Mouse (Mus musculus): ENCODE data around the gene Foxd2. TPM values are rescaled to one million over a fixed set of nuclear protein-coding genes. Genes with fewer than 3 reads are reported as not detected.

Foxd2 gene
- 0.66 and 0.97 TPM in 2 replicates for polyA plus RNA-seq (2012; rRNA removed)

GRCm38 (mm10) chr4:114908829-114909601 lies at the start of gene Foxd2:
Foxd2 (minus strand) TSS chr4:114908873.
- DNase-seq (ENCODE audit: low spot score): peak; percentile 85

- DNase-seq (ENCODE audit: low spot score): no peak
These were observed 49.6 kb upstream of the Foxd2 start for GRCm38 (mm10) chr4:114958231-114958630.

GRCm38 (mm10) chr4:114957403-114957802 lies 48.7 kb upstream of the Foxd2 start:
- no peak for DNase-seq (ENCODE audit: low spot score)

GRCm38 (mm10) chr4:114953172-114953571 lies 44.5 kb upstream of the Foxd2 start:
- DNase-seq (ENCODE audit: low spot score): no peak

GRCm38 (mm10) chr4:114947852-114948481 lies 39.3 kb upstream of the Foxd2 start:
- DNase-seq (ENCODE audit: low spot score): no peak

GRCm38 (mm10) chr4:114947395-114947794 lies 38.7 kb upstream of the Foxd2 start:
- DNase-seq (ENCODE audit: low spot score): peak; percentile 55

- no peak for DNase-seq (ENCODE audit: low spot score)
These were observed 37.7 kb upstream of the Foxd2 start for GRCm38 (mm10) chr4:114946416-114946815.

GRCm38 (mm10) chr4:114945021-114945420 lies 36.3 kb upstream of the Foxd2 start:
- no peak for DNase-seq (ENCODE audit: low spot score)

- no peak for DNase-seq (ENCODE audit: low spot score)
These were observed 33.9 kb upstream of the Foxd2 start for GRCm38 (mm10) chr4:114942583-114942982.

GRCm38 (mm10) chr4:114942112-114942511 lies 33.4 kb upstream of the Foxd2 start:
- DNase-seq (ENCODE audit: low spot score): no peak

GRCm38 (mm10) chr4:114941311-114941710 lies 32.6 kb upstream of the Foxd2 start:
- DNase-seq (ENCODE audit: low spot score): no peak

- DNase-seq (ENCODE audit: low spot score): no peak
These were observed 29.6 kb upstream of the Foxd2 start for GRCm38 (mm10) chr4:114938248-114938647.

GRCm38 (mm10) chr4:114937459-114938047 lies 28.9 kb upstream of the Foxd2 start:
- no peak for DNase-seq (ENCODE audit: low spot score)

GRCm38 (mm10) chr4:114934188-114934587 lies 25.5 kb upstream of the Foxd2 start:
- no peak for DNase-seq (ENCODE audit: low spot score)

GRCm38 (mm10) chr4:114932747-114933146 lies 24.1 kb upstream of the Foxd2 start:
- no peak for DNase-seq (ENCODE audit: low spot score)

- no peak for DNase-seq (ENCODE audit: low spot score)
These were observed 20.5 kb upstream of the Foxd2 start for GRCm38 (mm10) chr4:114929155-114929554.

GRCm38 (mm10) chr4:114925917-114926312 lies 17.2 kb upstream of the Foxd2 start, which contains the start of gene Foxe3:
Foxe3 (minus strand) TSS chr4:114926013.
- DNase-seq (ENCODE audit: low spot score): no peak

GRCm38 (mm10) chr4:114924971-114925916 lies 16.6 kb upstream of the Foxd2 start:
- peak; percentile 29 for DNase-seq (ENCODE audit: low spot score)

- DNase-seq (ENCODE audit: low spot score): no peak
These were observed 8.4 kb upstream of the Foxd2 start for GRCm38 (mm10) chr4:114917091-114917490.

- no peak for DNase-seq (ENCODE audit: low spot score)
These were observed 7.4 kb upstream of the Foxd2 start for GRCm38 (mm10) chr4:114916056-114916455.

- no peak for DNase-seq (ENCODE audit: low spot score)
These were observed 4.9 kb upstream of the Foxd2 start for GRCm38 (mm10) chr4:114913594-114913962.

Data from urinary bladder, adult 2 months (tissue).